Mouse (Mus musculus) heart, postnatal 0 days (tissue): Measurements from ENCODE around the gene Bcl11b. TPM values are rescaled to one million over a fixed set of nuclear protein-coding genes. Genes with fewer than 3 reads are reported as not detected.

Experiments
- ATAC-seq: fragments of 200-750 bp; cut with Nextera tagmentation; 2 replicates; pipeline ENCODE4 v1.8.0; 2017; ENCODE audit warnings: low read depth, moderate number of reproducible peaks, moderate library complexity; ENCODE audit not compliant: insufficient read depth
- DNase-seq: peaks from one replicate; pipeline ENCODE4 v3.0.0-alpha.2; 2016; ENCODE audit warnings: low spot score
- H3K27ac ChIP-seq: fragments of 300-500 bp; sonication (generic); 2 replicates; pipeline ENCODE4 v1.5.1; 2014; ENCODE audit warnings: low read depth, mild to moderate bottlenecking
- H3K27me3 ChIP-seq: fragments of 300-500 bp; sonication (generic); 2 replicates; pipeline ENCODE4 v1.6.1; 2014; ENCODE audit warnings: low read length, mixed read lengths; ENCODE audit not compliant: control insufficient read depth, insufficient read depth
- H3K36me3 ChIP-seq: fragments of 300-500 bp; sonication (generic); replicated peaks from 2 replicates; pipeline ENCODE4 v1.6.1; 2014; ENCODE audit warnings: low read length, mixed read lengths; ENCODE audit not compliant: control insufficient read depth, insufficient read depth
- H3K4me1 ChIP-seq: fragments of 300-500 bp; sonication (generic); 2 replicates; pipeline ENCODE4 v1.6.1; 2014; ENCODE audit warnings: antibody characterized with exemption; ENCODE audit not compliant: control insufficient read depth, insufficient read depth
- H3K4me2 ChIP-seq: fragments of 300-500 bp; sonication (generic); 2 replicates; pipeline ENCODE4 v1.6.1; 2014; ENCODE audit warnings: low read depth, mild to moderate bottlenecking, low read length, moderate library complexity
- H3K4me3 ChIP-seq: fragments of 300-500 bp; sonication (generic); 2 replicates; pipeline ENCODE4 v1.5.1; 2014; ENCODE audit warnings: low read depth, low read length
- H3K9ac ChIP-seq: fragments of 300-500 bp; sonication (generic); replicated peaks from 2 replicates; pipeline ENCODE4 v1.6.1; 2014; ENCODE audit warnings: low read depth, low read length, mixed read lengths
- H3K9me3 ChIP-seq: fragments of 300-500 bp; sonication (generic); replicated peaks from 2 replicates; pipeline ENCODE4 v1.6.1; 2016; ENCODE audit warnings: low read length; ENCODE audit not compliant: control insufficient read depth
- CTCF ChIP-seq: IDR thresholded peaks from 2 replicates; pipeline ENCODE4 v1.5.1; 2016; ENCODE audit warnings: antibody characterized with exemption, control low read depth, low read depth
- EP300 ChIP-seq: IDR thresholded peaks from 2 replicates; pipeline ENCODE4 v1.6.1; 2016; ENCODE audit warnings: antibody characterized with exemption, low read depth
- WGBS: fragments of 180-500 bp; shearing (Covaris S2); extraction: QIAGEN DNeasy Blood & Tissue Kit; methylation state at CpG from one replicate; pipeline ENCODE4 v1.1.7; 2014; 5-methylcytosine and 5-hydroxymethylcytosine counted together
- polyA plus RNA-seq: library from polyadenylated mRNA; unstranded; fragments of >200 nt; fragmentation: Nextera tagmentation; extraction: Ambion mirVana; gene quantifications from 2 replicates; pipeline ENCODE4 v1.2.1, GENCODE M21; 2015
- total RNA-seq: library from RNA; depleted of rRNA; stranded (reverse); fragments of >200 nt; gene quantifications from 2 replicates; pipeline ENCODE4 v1.2.3, GENCODE M21; 2014; ENCODE audit warnings: low replicate concordance

Bcl11b gene
- total and polyA plus RNA-seq, 2 experiments from 2014 or later = 2.2 to 2.7 TPM

DNA sequence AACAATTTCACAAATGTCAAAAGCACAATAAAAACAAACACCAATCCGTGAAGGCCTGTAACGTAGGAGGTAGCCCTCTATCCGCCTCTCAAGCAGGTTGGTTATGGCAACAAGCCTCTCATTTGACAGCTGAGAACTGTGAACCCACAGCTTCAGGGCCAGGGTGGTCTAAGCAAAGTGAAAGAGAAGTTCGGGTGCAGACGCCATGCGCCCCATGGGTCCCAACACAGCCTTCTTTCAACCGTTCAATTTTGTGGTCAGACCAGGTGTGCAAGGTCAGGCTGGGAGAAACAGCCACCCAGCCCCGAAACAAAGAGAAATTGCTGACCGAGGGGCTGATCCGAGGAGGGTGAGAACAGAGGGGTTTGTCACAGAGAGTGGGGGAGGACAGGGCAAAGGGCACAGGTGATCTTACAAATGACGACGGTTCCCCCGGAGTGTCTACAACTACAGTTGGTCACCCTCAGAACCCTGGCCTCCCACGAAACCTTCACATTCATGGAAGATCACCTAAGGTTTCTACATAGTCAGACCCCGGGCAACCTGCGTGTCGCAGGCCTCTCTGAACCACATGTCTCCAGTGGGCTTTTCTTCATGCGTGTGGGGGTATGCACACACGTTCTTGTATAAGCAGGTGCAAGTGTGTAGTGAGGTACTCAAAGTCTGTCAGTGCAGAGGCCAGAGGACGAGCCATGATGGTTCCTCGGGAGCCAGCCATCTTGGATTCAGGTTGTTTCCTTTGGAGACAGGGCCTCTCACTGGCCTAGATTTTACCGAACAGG lies 77.1 kb downstream of the Bcl11b start:
- ATAC-seq = no peak
- H3K9me3 ChIP-seq = no peaks in the 10 kb centered on the region
- no peak for DNase-seq

DNA sequence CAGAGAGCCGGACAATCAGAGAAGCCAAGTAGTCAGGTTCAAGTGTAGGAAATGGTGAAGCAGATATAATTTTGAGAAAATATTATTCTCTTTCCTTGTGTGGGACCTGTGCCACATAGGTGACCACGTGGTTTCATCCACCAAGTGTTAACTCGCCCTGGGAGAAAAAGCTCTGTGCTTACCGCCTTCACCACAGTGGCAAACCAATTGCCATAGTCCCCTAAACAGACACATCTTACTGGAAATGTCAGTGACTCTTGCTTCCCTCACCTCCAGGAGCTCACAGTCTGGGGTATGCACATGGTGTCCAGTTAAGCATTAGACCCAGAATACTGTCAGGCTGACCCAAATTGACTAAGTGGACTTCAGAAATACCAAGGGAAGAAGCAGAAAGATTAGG lies 78.7 kb downstream of the Bcl11b start:
- H3K4me2 ChIP-seq = no peak overlapping the region
- peaks cover 21% of the 10 kb centered on the region for H3K4me1 ChIP-seq
- DNase-seq = no peak
- no peak overlapping the region for H3K4me3 ChIP-seq
- H3K27me3 ChIP-seq = peaks cover 4% of the 10 kb centered on the region; the same call in 1 of the 2 replicates
- no peaks in the 10 kb centered on the region; the same call in 1 of the 2 replicates for H3K36me3 ChIP-seq
- H3K27ac ChIP-seq = no peak overlapping the region
- 83% methylated on average over 4 of the region's 4 CpGs for WGBS
- H3K9me3 ChIP-seq = no peaks in the 10 kb centered on the region
- no peak overlapping the region for H3K9ac ChIP-seq
- TF ChIP-seq CTCF = no peak
- TF ChIP-seq EP300 = no peak
- no peak for ATAC-seq

More for the DNA sequence above, 77.1 kb downstream of the Bcl11b start:
- Histone ChIP-seq H3K27ac (peak overlapping the region; percentile 30; the same call in 1 of the 2 replicates), H3K9ac (no peak overlapping the region), H3K4me3 (no peak overlapping the region), H3K4me1 (peaks cover 22% of the 10 kb centered on the region), H3K36me3 (no peaks in the 10 kb centered on the region; the same call in 1 of the 2 replicates), H3K4me2 (no peak overlapping the region), H3K27me3 (peaks cover 4% of the 10 kb centered on the region; the same call in 1 of the 2 replicates)
- 91% methylated on average over 22 of the region's 22 CpGs for WGBS
- TF ChIP-seq EP300 (no peak), CTCF (no peak)

DNA sequence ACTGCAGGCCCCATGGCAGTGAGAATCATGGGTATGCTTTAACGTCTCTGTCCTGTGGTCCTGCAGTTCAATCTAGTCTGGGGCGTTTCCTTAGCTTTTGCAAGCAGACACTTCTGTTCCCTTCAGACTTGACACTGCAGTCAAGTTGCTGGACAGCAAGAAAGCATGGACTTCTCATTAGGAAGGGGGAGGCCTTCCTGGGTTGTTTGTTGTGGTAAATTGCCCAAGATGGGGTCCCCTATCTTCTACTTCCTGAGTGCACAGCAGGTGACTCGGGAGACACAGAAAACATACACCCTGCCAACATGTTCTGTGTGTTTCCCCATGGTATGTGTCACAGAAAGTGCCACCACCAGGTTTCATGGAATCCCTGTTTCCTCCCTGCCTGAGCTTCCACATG lies 79.4 kb downstream of the Bcl11b start:
- Histone ChIP-seq H3K4me2 (no peak overlapping the region), H3K9ac (no peak overlapping the region), H3K4me1 (peaks cover 15% of the 10 kb centered on the region), H3K27ac (no peak overlapping the region), H3K27me3 (peaks cover 2% of the 10 kb centered on the region; the same call in 1 of the 2 replicates), H3K4me3 (no peak overlapping the region), H3K9me3 (no peaks in the 10 kb centered on the region), H3K36me3 (no peaks in the 10 kb centered on the region; the same call in 1 of the 2 replicates)
- ATAC-seq (no peak), DNase-seq (no peak)
- WGBS = 30% methylated on average over 3 of the region's 3 CpGs
- TF ChIP-seq EP300 (no peak), CTCF (no peak)

DNA sequence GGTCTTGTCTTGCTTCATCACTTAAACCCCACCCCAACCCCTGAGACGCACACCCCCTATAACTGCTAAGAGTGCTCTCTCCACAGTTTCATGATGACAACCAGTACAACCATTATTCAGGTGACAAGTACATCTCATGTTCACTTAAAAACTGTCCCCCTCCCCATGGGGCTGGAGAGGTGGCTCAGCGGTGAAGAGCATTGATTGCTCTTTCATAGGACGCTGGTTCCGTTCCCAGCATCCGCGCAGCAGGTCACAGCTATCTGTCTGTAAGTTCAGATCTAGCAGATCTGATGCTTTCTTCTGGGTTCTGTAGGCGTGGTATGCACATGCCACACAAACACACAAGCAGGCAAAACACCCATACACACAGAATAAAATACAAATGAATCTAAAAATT lies 81.2 kb downstream of the Bcl11b start:
- Histone ChIP-seq H3K4me3 (no peak overlapping the region), H3K9me3 (no peaks in the 10 kb centered on the region), H3K4me1 (peaks cover 16% of the 10 kb centered on the region), H3K9ac (no peak overlapping the region), H3K4me2 (no peak overlapping the region), H3K36me3 (no peaks in the 10 kb centered on the region; the same call in 1 of the 2 replicates), H3K27ac (no peak overlapping the region), H3K27me3 (no peaks in the 10 kb centered on the region)
- WGBS = 89% methylated on average over 7 of the region's 7 CpGs
- DNase-seq (no peak), ATAC-seq (no peak)
- TF ChIP-seq EP300 (no peak), CTCF (no peak)

DNA sequence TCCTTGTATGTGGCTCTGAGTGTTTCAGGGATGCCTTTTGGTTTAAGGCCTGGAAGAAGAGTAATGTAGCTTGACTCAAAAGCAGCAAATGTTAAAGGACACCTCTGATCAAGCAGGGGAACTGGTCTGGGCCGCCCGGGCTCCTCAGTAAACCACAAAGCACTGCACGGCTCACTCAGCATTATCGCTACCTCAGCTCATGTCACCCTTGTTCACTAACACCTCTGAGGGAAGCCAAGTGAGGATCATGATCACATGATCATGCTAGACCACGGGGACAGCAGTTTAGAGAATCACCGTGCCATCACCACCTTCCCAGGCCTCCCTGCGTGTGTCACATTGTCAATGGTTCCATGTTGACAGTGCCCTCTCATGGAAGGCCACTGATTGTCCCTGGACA lies 81.8 kb downstream of the Bcl11b start:
- DNase-seq = no peak
- Histone ChIP-seq H3K4me3 (no peak overlapping the region), H3K9me3 (no peaks in the 10 kb centered on the region), H3K9ac (no peak overlapping the region), H3K4me2 (no peak overlapping the region), H3K4me1 (peaks cover 16% of the 10 kb centered on the region), H3K27ac (no peak overlapping the region), H3K36me3 (peaks cover 6% of the 10 kb centered on the region), H3K27me3 (no peaks in the 10 kb centered on the region)
- peak; percentile 62; the same call in 1 of the 2 replicates for ATAC-seq
- WGBS = 52% methylated on average over 7 of the region's 7 CpGs
- TF ChIP-seq CTCF (no peak), EP300 (no peak)

DNA sequence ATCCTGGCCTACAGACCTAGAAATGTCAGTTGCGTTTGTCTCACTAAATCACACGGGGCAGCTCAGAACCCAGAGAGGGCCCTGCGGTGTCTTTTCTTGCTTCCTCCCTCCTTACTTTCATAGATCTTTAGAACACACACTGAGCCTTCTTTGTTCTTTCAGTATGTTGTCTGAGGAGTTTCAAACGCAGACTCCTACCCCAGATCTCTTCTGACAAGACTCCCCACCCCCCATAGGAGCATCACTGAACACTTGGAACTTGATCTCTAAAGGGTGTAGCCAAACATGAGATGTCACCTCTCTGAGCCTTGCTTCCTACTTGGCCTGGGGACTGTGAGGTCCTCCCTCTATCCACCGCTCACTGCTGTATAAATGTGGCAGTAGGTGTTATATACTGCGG lies 82.2 kb downstream of the Bcl11b start:
- Histone ChIP-seq H3K9ac (no peak overlapping the region), H3K4me1 (peaks cover 16% of the 10 kb centered on the region)
- WGBS = 84% methylated on average over 6 of the region's 6 CpGs

More for the DNA sequence above, 82.2 kb downstream of the Bcl11b start:
- TF ChIP-seq EP300 (no peak), CTCF (no peak)
- peaks cover 9% of the 10 kb centered on the region for H3K36me3 ChIP-seq
- no peak overlapping the region for H3K27ac ChIP-seq
- DNase-seq = no peak
- ATAC-seq = no peak
- H3K4me3 ChIP-seq = no peak overlapping the region
- no peaks in the 10 kb centered on the region for H3K27me3 ChIP-seq
- H3K9me3 ChIP-seq = no peaks in the 10 kb centered on the region
- no peak overlapping the region for H3K4me2 ChIP-seq
